Mouse (Mus musculus): Measurements from ENCODE around the gene Bckdha.

DNA sequence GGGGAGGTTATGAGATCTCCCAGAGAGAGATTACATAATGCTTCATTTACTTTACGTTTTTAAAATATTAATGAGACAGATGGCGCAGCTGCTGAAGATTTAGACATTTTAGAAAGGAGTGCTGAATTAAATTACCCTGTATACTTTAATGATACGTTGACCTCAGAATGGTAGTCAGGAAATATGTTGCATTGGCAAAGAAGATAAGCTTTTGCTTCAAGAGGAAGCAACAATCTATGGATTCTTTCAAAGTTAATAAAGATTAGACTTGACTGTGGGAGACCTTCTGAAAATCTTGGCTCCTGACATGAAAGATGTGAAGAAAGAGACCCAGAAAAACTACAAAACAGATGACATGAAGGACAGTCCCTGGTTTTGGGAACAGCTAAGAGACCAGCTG is 64.9 kb downstream of the Bckdha start:
- no peak for TF ChIP-seq CTCF (IDR thresholded peaks at IDR 0.05; ENCODE audit: extremely low read depth, insufficient read depth, low read length)
- TF ChIP-seq POLR2A (IDR thresholded peaks at IDR 0.05; ENCODE audit: extremely low read depth, insufficient read depth, low read length) = no peak

Data from cortical plate, adult 2 months (tissue).